Mouse (Mus musculus) kidney, adult 2 months (tissue): ENCODE data around the gene Olfr430. TPM values are rescaled to one million over a fixed set of nuclear protein-coding genes. Genes with fewer than 3 reads are reported as not detected.
"Not testable (repeated sequence)": the region's sequence is repeated elsewhere in the genome, so short reads cannot be mapped to it uniquely, and the experiment has no call there.

ENCODE experiments used
- DNase-seq: peaks from one replicate; pipeline ENCODE4 v3.0.0; 2021
- H3K27ac ChIP-seq: fragments of 200-500 bp; 2 replicates; pipeline ENCODE4 v1.5.1; 2012; ENCODE audit warnings: low read depth, low read length, control low read depth, inconsistent platforms; ENCODE audit not compliant: insufficient read depth
- H3K27me3 ChIP-seq: fragments of 200-500 bp; replicated peaks from 2 replicates; pipeline ENCODE4 v1.6.1; 2012; ENCODE audit warnings: mild to moderate bottlenecking, moderate library complexity, low read length, inconsistent platforms; ENCODE audit not compliant: control insufficient read depth, insufficient read depth
- H3K36me3 ChIP-seq: fragments of 200-500 bp; 2 replicates; pipeline ENCODE4 v1.6.1; 2012; ENCODE audit warnings: mild to moderate bottlenecking, moderate library complexity, low read length, inconsistent platforms; ENCODE audit not compliant: control insufficient read depth, insufficient read depth
- H3K4me1 ChIP-seq: fragments of 200-500 bp; 2 replicates; pipeline ENCODE4 v1.6.1; 2011; ENCODE audit warnings: low read length; ENCODE audit not compliant: control insufficient read depth, insufficient read depth
- H3K4me3 ChIP-seq: fragments of 200-500 bp; 2 replicates; pipeline ENCODE4 v1.5.1; 2011; ENCODE audit warnings: mild to moderate bottlenecking, low read depth, low read length, control low read depth; ENCODE audit not compliant: insufficient read depth
- CTCF ChIP-seq: fragments of 200-500 bp; conservative IDR thresholded peaks from 2 replicates; pipeline ENCODE4 v1.5.1; 2011; ENCODE audit warnings: low read depth, mild to moderate bottlenecking, control low read depth, low read length, moderate library complexity, mixed read lengths; ENCODE audit not compliant: insufficient read depth, insufficient read length
- POLR2A ChIP-seq: fragments of 200-500 bp; IDR thresholded peaks from one replicate; pipeline ENCODE4 v1.6.1; 2011; ENCODE audit warnings: low read depth, low read length, control low read depth
- WGBS: fragments of 180-500 bp; shearing (Covaris S2); methylation state at CpG from one replicate; pipeline ENCODE4 v1.1.7; 2018; 5-methylcytosine and 5-hydroxymethylcytosine counted together
- polyA plus RNA-seq: library from polyadenylated mRNA; depleted of rRNA; stranded (reverse); fragments of >200 nt; gene quantifications from 2 replicates; pipeline ENCODE4 v1.2.3, GENCODE M21; 2012

Gene Olfr430
- polyA plus RNA-seq, 1 experiment, result not detected

DNA sequence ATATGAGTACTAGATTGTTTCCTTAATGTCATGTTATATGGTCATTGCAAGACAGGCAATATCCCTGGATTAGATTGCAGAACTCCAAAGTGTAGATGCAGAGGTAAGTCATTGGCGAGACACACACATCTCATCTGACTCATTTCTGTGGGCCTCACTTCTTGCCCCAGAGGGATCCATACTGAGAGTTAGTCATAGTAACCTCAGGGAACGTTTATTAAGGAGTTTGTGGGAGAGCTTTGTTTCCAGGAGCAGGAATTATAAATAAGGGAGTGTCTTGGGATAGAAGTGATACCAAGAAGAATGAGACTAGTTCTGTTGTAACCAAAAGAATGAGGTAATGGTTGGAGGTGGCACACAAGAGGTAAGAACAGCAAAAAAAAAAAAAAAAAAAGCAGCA lies 17.5 kb upstream of the Olfr430 start, which contains the start of gene Olfr432:
Gene Olfr432, plus strand, starts transcription at position 313 of the 400 bp plus-strand sequence.
- H3K27ac ChIP-seq, result no peak within 1 kb of the TSS
- no peaks in the 10 kb centered on the region for H3K36me3 ChIP-seq
- no peak within 1 kb of the TSS for H3K4me3 ChIP-seq
- DNase-seq, result no peak
- TF ChIP-seq POLR2A (no peak), CTCF (no peak)
- WGBS, result 61% methylated on average over 2 of the region's 2 CpGs
- no peaks in the 10 kb centered on the region for H3K27me3 ChIP-seq
- H3K4me1 ChIP-seq, result no peaks in the 10 kb centered on the region

DNA sequence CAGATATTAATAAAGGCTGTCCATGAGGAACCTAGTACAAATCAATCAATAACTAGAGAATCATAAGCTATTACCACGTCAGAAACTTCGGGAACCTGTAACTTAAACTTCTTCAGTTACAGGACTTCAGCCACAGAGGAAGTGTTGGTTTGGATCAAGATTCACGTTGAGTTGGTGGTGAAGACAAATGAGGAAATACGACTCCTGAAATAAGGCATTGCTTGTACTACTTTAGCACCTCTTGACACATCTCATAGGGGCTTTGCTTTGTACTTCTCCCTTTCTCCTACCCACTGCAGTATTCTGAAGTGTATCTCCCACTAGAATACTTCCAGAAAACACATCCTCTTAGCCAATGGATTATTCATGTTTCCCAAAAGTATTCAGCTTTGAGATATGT lies 17.0 kb upstream of the Olfr430 start:
- not testable (repeated sequence) for H3K27ac ChIP-seq, H3K4me1 ChIP-seq, DNase-seq, H3K4me3 ChIP-seq, H3K36me3 ChIP-seq, H3K27me3 ChIP-seq
- WGBS, result 48% methylated on average over 4 of the region's 4 CpGs

- H3K4me1 ChIP-seq, result no peaks in the 10 kb centered on the region
- no peak overlapping the region for H3K4me3 ChIP-seq
- no peaks in the 10 kb centered on the region for H3K27me3 ChIP-seq
- DNase-seq, result no peak
- H3K27ac ChIP-seq, result no peak overlapping the region
- TF ChIP-seq CTCF, result no peak
- no peak for TF ChIP-seq POLR2A
- 66% methylated on average over 4 of the region's 4 CpGs for WGBS
- no peaks in the 10 kb centered on the region for H3K36me3 ChIP-seq
Observed at GRCm38 (mm10) chr1:174050532-174050931, 15.9 kb upstream of the Olfr430 start.

DNA sequence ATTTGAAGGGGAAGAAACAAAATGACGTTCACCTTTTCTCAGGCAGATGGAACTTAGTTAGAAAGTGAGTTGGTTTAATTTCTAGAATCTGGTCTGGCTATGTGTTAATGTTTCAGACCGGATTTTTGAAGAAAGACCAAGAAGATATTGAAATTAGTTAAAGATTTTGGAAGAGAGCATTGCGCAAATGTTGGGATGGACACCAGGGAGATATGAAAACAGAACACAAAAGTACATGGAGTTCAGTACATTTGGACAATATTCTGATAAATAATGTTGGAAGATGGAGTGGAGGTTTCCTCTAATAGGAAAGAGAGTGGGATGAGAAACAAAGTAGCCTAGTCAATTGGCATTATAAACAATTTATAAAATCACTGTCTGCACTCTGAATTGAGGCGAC lies 14.9 kb upstream of the Olfr430 start:
- Histone ChIP-seq H3K27ac (no peak overlapping the region), H3K4me1 (no peaks in the 10 kb centered on the region), H3K4me3 (no peak overlapping the region), H3K27me3 (no peaks in the 10 kb centered on the region), H3K36me3 (no peaks in the 10 kb centered on the region)
- DNase-seq, result no peak
- TF ChIP-seq POLR2A (no peak), CTCF (no peak)
- 90% methylated on average over 4 of the region's 4 CpGs for WGBS

GRCm38 (mm10) chr1:174051931-174052536 lies 14.4 kb upstream of the Olfr430 start:
- 81% methylated on average over 5 of the region's 5 CpGs for WGBS
- no peak for DNase-seq
- H3K27ac ChIP-seq, result no peak overlapping the region
- no peaks in the 10 kb centered on the region for H3K27me3 ChIP-seq
- TF ChIP-seq CTCF, result no peak
- no peak for TF ChIP-seq POLR2A
- H3K4me3 ChIP-seq, result no peak overlapping the region
- H3K36me3 ChIP-seq, result no peaks in the 10 kb centered on the region
- no peaks in the 10 kb centered on the region for H3K4me1 ChIP-seq

GRCm38 (mm10) chr1:174052981-174053380 lies 13.4 kb upstream of the Olfr430 start:
- WGBS, result 69% methylated on average over 3 of the region's 3 CpGs
- no peaks in the 10 kb centered on the region for H3K27me3 ChIP-seq
- no peaks in the 10 kb centered on the region for H3K36me3 ChIP-seq
- H3K27ac ChIP-seq, result no peak overlapping the region
- no peaks in the 10 kb centered on the region for H3K4me1 ChIP-seq
- TF ChIP-seq CTCF (no peak), POLR2A (no peak)
- DNase-seq, result no peak
- H3K4me3 ChIP-seq, result no peak overlapping the region

DNA sequence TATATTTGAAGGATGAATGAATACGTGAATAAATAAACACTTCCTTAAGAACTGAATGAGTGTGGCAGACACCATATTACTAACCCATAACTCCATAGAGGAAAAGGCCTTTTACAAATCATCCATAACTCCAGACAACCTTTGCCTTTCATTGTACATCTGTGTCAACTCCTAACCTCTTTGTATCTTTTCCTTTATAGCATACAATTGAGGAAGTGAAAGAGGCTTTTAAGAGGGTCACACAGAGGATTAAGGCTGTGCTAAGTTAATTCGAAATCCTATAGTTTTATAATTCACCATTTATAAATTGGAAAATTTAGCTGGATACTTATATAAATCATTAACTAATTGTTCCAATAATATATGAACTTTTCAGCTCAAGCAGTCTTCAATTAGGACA lies 11.2 kb upstream of the Olfr430 start:
- Histone ChIP-seq H3K4me3 (no peak overlapping the region), H3K36me3 (no peaks in the 10 kb centered on the region), H3K4me1 (no peaks in the 10 kb centered on the region), H3K27me3 (no peaks in the 10 kb centered on the region), H3K27ac (no peak overlapping the region)
- DNase-seq, result no peak
- WGBS, result 80% methylated on average over 2 of the region's 2 CpGs
- TF ChIP-seq CTCF, result no peak

- Histone ChIP-seq H3K36me3 (no peaks in the 10 kb centered on the region), H3K27me3 (no peaks in the 10 kb centered on the region), H3K27ac (no peak within 1 kb of the TSS), H3K4me3 (no peak within 1 kb of the TSS), H3K4me1 (no peaks in the 10 kb centered on the region)
- WGBS, result 82% methylated on average over 2 of the region's 2 CpGs
- DNase-seq, result no peak
- TF ChIP-seq POLR2A, result no peak
- no peak for TF ChIP-seq CTCF
Observed at GRCm38 (mm10) chr1:174084031-174084430, 17.6 kb downstream of the Olfr430 start, which contains the start of gene Olfr429. Gene Olfr429 (plus strand): TSS chr1:174084331.
